Mouse (Mus musculus) forebrain, embryonic 12.5 days (tissue): ENCODE measurements around the gene C2cd4a. TPM values are rescaled to one million over a fixed set of nuclear protein-coding genes. Genes with fewer than 3 reads are reported as not detected.

ENCODE experiments used
- polyA plus RNA-seq: library from polyadenylated mRNA; unstranded; fragments of >200 nt; fragmentation: Nextera tagmentation; extraction: Ambion mirVana; gene quantifications from 2 replicates; pipeline ENCODE4 v1.2.1, GENCODE M21; 2016

The C2cd4a gene
- polyA plus RNA-seq, 1 experiment from 2014 or later = not detected

Other genes starting within 250 kb of the C2cd4a start
- 0.22 and 0.35 TPM in 2 replicates for gene C2cd4b, start 72.9 kb downstream of the C2cd4a start, polyA plus RNA-seq
- gene Vps13c, start 8.1 kb upstream of the C2cd4a start, polyA plus RNA-seq = 7.4 and 8.8 TPM in 2 replicates